Mouse (Mus musculus) kidney, postnatal 4 days (tissue): ENCODE measurements at regions not wholly inside any gene's neighbourhood (a gene's known extent, or its start where the extent isn't known, plus 50 kb on each side); places are given as distances from the start of the nearest gene placed in this dataset.

ENCODE experiments used
- DNase-seq, 2 experiments: peaks; one replicate each; pipeline ENCODE4 v3.0.0; 2021; ENCODE audit warnings: mixed read lengths in 2 of 2

- DNase-seq = no peak
Measured at GRCm38 (mm10) chr6:107803056-107803455, 261.8 kb upstream of the Setmar start.
